Mouse (Mus musculus) hindbrain, postnatal 0 days (tissue): ENCODE measurements around the gene Selp. TPM values are rescaled to one million over a fixed set of nuclear protein-coding genes. Genes with fewer than 3 reads are reported as not detected.

Source experiments
- ATAC-seq: fragments of 200-750 bp; cut with Nextera tagmentation; 2 replicates; pipeline ENCODE4 v1.8.0; 2017; ENCODE audit warnings: mild to moderate bottlenecking, moderate TSS enrichment, moderate library complexity
- DNase-seq: peaks from one replicate; pipeline ENCODE4 v3.0.0-alpha.2; 2015; ENCODE audit warnings: low spot score
- H3K27ac ChIP-seq: fragments of 300-500 bp; sonication (generic); 2 replicates; pipeline ENCODE4 v1.5.1; 2014; ENCODE audit warnings: mild to moderate bottlenecking
- H3K27me3 ChIP-seq: fragments of 300-500 bp; sonication (generic); 2 replicates; pipeline ENCODE4 v1.6.1; 2014; ENCODE audit warnings: low read length, mixed read lengths; ENCODE audit not compliant: insufficient read depth
- H3K36me3 ChIP-seq: fragments of 300-500 bp; sonication (generic); 2 replicates; pipeline ENCODE4 v1.6.1; 2014; ENCODE audit warnings: low read length, mixed read lengths; ENCODE audit not compliant: insufficient read depth
- H3K4me1 ChIP-seq: fragments of 300-500 bp; sonication (generic); 2 replicates; pipeline ENCODE4 v1.6.1; 2014; ENCODE audit warnings: antibody characterized with exemption, low read length, mixed read lengths; ENCODE audit not compliant: insufficient read depth
- H3K4me2 ChIP-seq: fragments of 300-500 bp; sonication (generic); 2 replicates; pipeline ENCODE4 v1.6.1; 2014; ENCODE audit warnings: low read depth, mild to moderate bottlenecking, low read length, moderate library complexity, mixed read lengths
- H3K4me3 ChIP-seq: fragments of 300-500 bp; sonication (generic); 2 replicates; pipeline ENCODE4 v1.5.1; 2014; ENCODE audit warnings: low read length
- H3K9ac ChIP-seq: fragments of 300-500 bp; sonication (generic); replicated peaks from 2 replicates; pipeline ENCODE4 v1.6.1; 2014; ENCODE audit warnings: mild to moderate bottlenecking, low read length, moderate library complexity, mixed read lengths
- H3K9me3 ChIP-seq: fragments of 300-500 bp; sonication (generic); 2 replicates; pipeline ENCODE4 v1.6.1; 2016; ENCODE audit warnings: low read length, mixed read lengths
- CTCF ChIP-seq: IDR thresholded peaks from 2 replicates; pipeline ENCODE4 v1.5.1; 2016; ENCODE audit warnings: antibody characterized with exemption, control low read depth, low read depth
- WGBS: fragments of 180-500 bp; shearing (Covaris S2); extraction: QIAGEN DNeasy Blood & Tissue Kit; methylation state at CpG from one replicate; pipeline ENCODE4 v1.1.7; 2014; 5-methylcytosine and 5-hydroxymethylcytosine counted together
- polyA plus RNA-seq: library from polyadenylated mRNA; unstranded; fragments of >200 nt; fragmentation: Nextera tagmentation; extraction: Ambion mirVana; gene quantifications from 2 replicates; pipeline ENCODE4 v1.2.1, GENCODE M21; 2015
- total RNA-seq: library from RNA; depleted of rRNA; stranded (reverse); fragments of >200 nt; gene quantifications from 2 replicates; pipeline ENCODE4 v1.2.3, GENCODE M21; 2014

The Selp gene
- total and polyA plus RNA-seq, 2 experiments from 2014 or later, result 0.18 TPM; not detected in 1

- no peak overlapping the region for H3K4me2 ChIP-seq
- H3K9ac ChIP-seq, result no peak overlapping the region
- no peak for TF ChIP-seq CTCF
- no peak overlapping the region for H3K4me3 ChIP-seq
- H3K4me1 ChIP-seq, result no peaks in the 10 kb centered on the region
- ATAC-seq, result no peak
- 83% methylated on average over 1 of the region's 1 CpGs for WGBS
- no peaks in the 10 kb centered on the region for H3K36me3 ChIP-seq
- no peaks in the 10 kb centered on the region for H3K27me3 ChIP-seq
- H3K27ac ChIP-seq, result no peak overlapping the region
- H3K9me3 ChIP-seq, result no peaks in the 10 kb centered on the region
- DNase-seq, result no peak
Measured at GRCm38 (mm10) chr1:164132609-164133008, 17.5 kb downstream of the Selp start.

GRCm38 (mm10) chr1:164134101-164134500 is 19.0 kb downstream of the Selp start:
- Histone ChIP-seq H3K27ac (no peak overlapping the region), H3K4me3 (no peak overlapping the region), H3K9ac (no peak overlapping the region), H3K36me3 (no peaks in the 10 kb centered on the region), H3K9me3 (no peaks in the 10 kb centered on the region), H3K4me2 (no peak overlapping the region), H3K4me1 (no peaks in the 10 kb centered on the region), H3K27me3 (no peaks in the 10 kb centered on the region)
- DNase-seq, result no peak
- no peak for TF ChIP-seq CTCF
- no peak for ATAC-seq
- WGBS, result 88% methylated on average over 6 of the region's 6 CpGs

- H3K9ac ChIP-seq, result no peak overlapping the region
- no peaks in the 10 kb centered on the region for H3K36me3 ChIP-seq
- ATAC-seq, result no peak
- no peak overlapping the region for H3K4me2 ChIP-seq
- H3K9me3 ChIP-seq, result no peaks in the 10 kb centered on the region
- 71% methylated on average over 5 of the region's 5 CpGs for WGBS
- no peak for TF ChIP-seq CTCF
- H3K27me3 ChIP-seq, result no peaks in the 10 kb centered on the region
- DNase-seq, result no peak
- H3K4me3 ChIP-seq, result no peak overlapping the region
- no peak overlapping the region for H3K27ac ChIP-seq
- H3K4me1 ChIP-seq, result no peaks in the 10 kb centered on the region
Measured at GRCm38 (mm10) chr1:164135360-164135759, 20.3 kb downstream of the Selp start.

GRCm38 (mm10) chr1:164135960-164136359 is 20.9 kb downstream of the Selp start:
- ATAC-seq (no peak), DNase-seq (no peak)
- Histone ChIP-seq H3K9me3 (no peaks in the 10 kb centered on the region), H3K9ac (no peak overlapping the region), H3K36me3 (no peaks in the 10 kb centered on the region), H3K27ac (no peak overlapping the region), H3K4me2 (no peak overlapping the region), H3K4me3 (no peak overlapping the region), H3K4me1 (no peaks in the 10 kb centered on the region), H3K27me3 (no peaks in the 10 kb centered on the region)
- WGBS, result 80% methylated on average over 11 of the region's 11 CpGs
- no peak for TF ChIP-seq CTCF

GRCm38 (mm10) chr1:164136636-164137035 is 21.6 kb downstream of the Selp start:
- Histone ChIP-seq H3K4me2 (no peak overlapping the region), H3K9me3 (no peaks in the 10 kb centered on the region), H3K36me3 (no peaks in the 10 kb centered on the region), H3K4me1 (no peaks in the 10 kb centered on the region), H3K9ac (no peak overlapping the region), H3K27me3 (no peaks in the 10 kb centered on the region), H3K27ac (no peak overlapping the region), H3K4me3 (no peak overlapping the region)
- DNase-seq (no peak), ATAC-seq (no peak)
- whole genome bisulfite sequencing, result 71% methylated on average over 6 of the region's 6 CpGs
- no peak for TF ChIP-seq CTCF

GRCm38 (mm10) chr1:164138365-164139130 is 23.5 kb downstream of the Selp start:
- peak overlapping the region; percentile 16; the same call in 1 of the 2 replicates for H3K4me2 ChIP-seq

GRCm38 (mm10) chr1:164139464-164139863 is 24.4 kb downstream of the Selp start:
- H3K27me3 ChIP-seq, result no peaks in the 10 kb centered on the region
- TF ChIP-seq CTCF, result no peak
- no peaks in the 10 kb centered on the region for H3K9me3 ChIP-seq
- no peaks in the 10 kb centered on the region for H3K4me1 ChIP-seq
- DNase-seq (no peak), ATAC-seq (no peak)
- no peak overlapping the region for H3K9ac ChIP-seq
- WGBS, result 71% methylated on average over 4 of the region's 4 CpGs
- H3K36me3 ChIP-seq, result no peaks in the 10 kb centered on the region
- H3K4me3 ChIP-seq, result no peak overlapping the region
- H3K4me2 ChIP-seq, result no peak overlapping the region
- no peak overlapping the region for H3K27ac ChIP-seq

More at GRCm38 (mm10) chr1:164138365-164139130, 23.5 kb downstream of the Selp start:
- WGBS, result 9% methylated on average over 5 of the region's 5 CpGs
- H3K27me3 ChIP-seq, result no peaks in the 10 kb centered on the region
- H3K36me3 ChIP-seq, result no peaks in the 10 kb centered on the region
- no peaks in the 10 kb centered on the region for H3K9me3 ChIP-seq
- peak; percentile 90 for TF ChIP-seq CTCF
- H3K27ac ChIP-seq, result no peak overlapping the region
- DNase-seq (peak; percentile 86), ATAC-seq (peak; percentile 88)
- no peaks in the 10 kb centered on the region for H3K4me1 ChIP-seq
- H3K4me3 ChIP-seq, result no peak overlapping the region
- no peak overlapping the region for H3K9ac ChIP-seq
